Mouse (Mus musculus) midbrain, postnatal 0 days (tissue): ENCODE measurements around the gene Fkbp2. TPM values are rescaled to one million over a fixed set of nuclear protein-coding genes. Genes with fewer than 3 reads are reported as not detected.

Source experiments
- ATAC-seq: fragments of 200-750 bp; cut with Nextera tagmentation; 2 replicates; pipeline ENCODE4 v1.8.0; 2017; ENCODE audit warnings: moderate number of reproducible peaks, mild to moderate bottlenecking, moderate TSS enrichment, moderate library complexity; ENCODE audit not compliant: low FRiP score
- DNase-seq: peaks from one replicate; pipeline ENCODE4 v3.0.0-alpha.2; 2015; ENCODE audit warnings: low spot score
- H3K27ac ChIP-seq: fragments of 300-500 bp; sonication (generic); 2 replicates; pipeline ENCODE4 v1.5.1; 2014; ENCODE audit warnings: low read depth, mild to moderate bottlenecking, low read length, mixed read lengths
- H3K27me3 ChIP-seq: fragments of 300-500 bp; sonication (generic); 2 replicates; pipeline ENCODE4 v1.6.1; 2014; ENCODE audit warnings: low read length, control low read depth, mixed read lengths; ENCODE audit not compliant: insufficient read depth
- H3K36me3 ChIP-seq: fragments of 300-500 bp; sonication (generic); 2 replicates; pipeline ENCODE4 v1.6.1; 2014; ENCODE audit warnings: low read length, control low read depth, mixed read lengths; ENCODE audit not compliant: insufficient read depth
- H3K4me1 ChIP-seq: fragments of 300-500 bp; sonication (generic); 2 replicates; pipeline ENCODE4 v1.6.1; 2014; ENCODE audit warnings: mild to moderate bottlenecking, control low read depth, antibody characterized with exemption, low read length, mixed read lengths; ENCODE audit not compliant: insufficient read depth
- H3K4me2 ChIP-seq: fragments of 300-500 bp; sonication (generic); 2 replicates; pipeline ENCODE4 v1.6.1; 2014; ENCODE audit warnings: low read depth, mild to moderate bottlenecking, low read length, mixed read lengths; ENCODE audit not compliant: poor library complexity, severe bottlenecking
- H3K4me3 ChIP-seq: fragments of 300-500 bp; sonication (generic); 2 replicates; pipeline ENCODE4 v1.5.1; 2014; ENCODE audit warnings: low read depth, mild to moderate bottlenecking, low read length, moderate library complexity
- H3K9ac ChIP-seq: fragments of 300-500 bp; sonication (generic); replicated peaks from 2 replicates; pipeline ENCODE4 v1.6.1; 2014; ENCODE audit warnings: mild to moderate bottlenecking, low read length, moderate library complexity, mixed read lengths; ENCODE audit not compliant: poor library complexity, severe bottlenecking
- H3K9me3 ChIP-seq: fragments of 300-500 bp; sonication (generic); 2 replicates; pipeline ENCODE4 v1.6.1; 2016; ENCODE audit warnings: low read length, control low read depth
- CTCF ChIP-seq: IDR thresholded peaks from 2 replicates; pipeline ENCODE4 v1.5.1; 2016; ENCODE audit warnings: antibody characterized with exemption, mild to moderate bottlenecking
- WGBS: fragments of 180-500 bp; shearing (Covaris S2); extraction: QIAGEN DNeasy Blood & Tissue Kit; methylation state at CpG from one replicate; pipeline ENCODE4 v1.1.7; 2014; 5-methylcytosine and 5-hydroxymethylcytosine counted together
- polyA plus RNA-seq: library from polyadenylated mRNA; unstranded; fragments of >200 nt; fragmentation: Nextera tagmentation; extraction: Ambion mirVana; gene quantifications from 2 replicates; pipeline ENCODE4 v1.2.1, GENCODE M21; 2015
- total RNA-seq: library from RNA; depleted of rRNA; stranded (reverse); fragments of >200 nt; gene quantifications from 2 replicates; pipeline ENCODE4 v1.2.3, GENCODE M21; 2014

The Fkbp2 gene
- total and polyA plus RNA-seq, 2 experiments from 2014 or later, result 29.3 to 149 TPM

GRCm38 (mm10) chr19:6955424-6955823, 24.9 kb downstream of the Fkbp2 start:
- no peak for ATAC-seq
- Histone ChIP-seq H3K36me3 (0 out of 2 replicates have a peak, but pooled peaks cover 12% of the 10 kb centered on the region), H3K4me1 (0 out of 2 replicates have a peak, but pooled peaks cover 3% of the 10 kb centered on the region), H3K9ac (no peak overlapping the region), H3K27me3 (no peaks in the 10 kb centered on the region), H3K9me3 (no peaks in the 10 kb centered on the region), H3K27ac (no peak overlapping the region), H3K4me2 (no peak overlapping the region), H3K4me3 (no peak overlapping the region)
- no peak for DNase-seq
- no peak for TF ChIP-seq CTCF
- 89% methylated on average over 7 of the region's 7 CpGs for WGBS

- Histone ChIP-seq H3K27me3 (no peaks in the 10 kb centered on the region), H3K36me3 (0 out of 2 replicates have a peak, but pooled peaks cover 12% of the 10 kb centered on the region), H3K4me2 (no peak overlapping the region), H3K4me3 (no peak overlapping the region), H3K9ac (no peak overlapping the region), H3K27ac (no peak overlapping the region), H3K4me1 (0 out of 2 replicates have a peak, but pooled peaks cover 3% of the 10 kb centered on the region), H3K9me3 (no peaks in the 10 kb centered on the region)
- no peak for ATAC-seq
- WGBS, result 57% methylated on average over 9 of the region's 9 CpGs
- DNase-seq, result no peak
- TF ChIP-seq CTCF, result peak; percentile 40; the same call in 1 of the 2 replicates
Observed at GRCm38 (mm10) chr19:6954046-6954445, 26.3 kb downstream of the Fkbp2 start.

- ATAC-seq (no peak), DNase-seq (no peak)
- 29% methylated on average over 3 of the region's 3 CpGs for WGBS
- Histone ChIP-seq H3K9me3 (no peaks in the 10 kb centered on the region), H3K4me3 (peak overlapping the region; percentile 59), H3K4me1 (0 out of 2 replicates have a peak, but pooled peaks cover 3% of the 10 kb centered on the region), H3K4me2 (peak overlapping the region; percentile 76), H3K27me3 (no peaks in the 10 kb centered on the region), H3K36me3 (peaks cover 13% of the 10 kb centered on the region; the same call in 1 of the 2 replicates), H3K27ac (peak overlapping the region; percentile 85; the same call in 1 of the 2 replicates), H3K9ac (no peak overlapping the region)
- TF ChIP-seq CTCF, result no peak
Observed at GRCm38 (mm10) chr19:6952712-6953037, 27.6 kb downstream of the Fkbp2 start.

- 3% methylated on average over 30 of the region's 31 CpGs for WGBS
Observed at GRCm38 (mm10) chr19:6951994-6952711, 28.1 kb downstream of the Fkbp2 start.

GRCm38 (mm10) chr19:6951381-6951968, 28.8 kb downstream of the Fkbp2 start:
- ATAC-seq, result peak; percentile 78
- Histone ChIP-seq H3K27me3 (no peaks in the 10 kb centered on the region), H3K9ac (peak overlapping the region; percentile 64), H3K4me2 (peak overlapping the region; percentile 76), H3K36me3 (peaks cover 13% of the 10 kb centered on the region; the same call in 1 of the 2 replicates), H3K9me3 (no peaks in the 10 kb centered on the region), H3K4me3 (peak overlapping the region; percentile 59), H3K27ac (peak overlapping the region; percentile 85), H3K4me1 (0 out of 2 replicates have a peak, but pooled peaks cover 3% of the 10 kb centered on the region)
- TF ChIP-seq CTCF, result no peak
- WGBS, result under 1% methylated on average over 35 of the region's 35 CpGs
- peak; percentile 96 for DNase-seq

More at GRCm38 (mm10) chr19:6951994-6952711, 28.1 kb downstream of the Fkbp2 start:
- Histone ChIP-seq H3K4me3 (peak overlapping the region; percentile 59), H3K4me2 (peak overlapping the region; percentile 76), H3K27me3 (no peaks in the 10 kb centered on the region), H3K36me3 (peaks cover 13% of the 10 kb centered on the region; the same call in 1 of the 2 replicates), H3K4me1 (0 out of 2 replicates have a peak, but pooled peaks cover 3% of the 10 kb centered on the region), H3K27ac (peak overlapping the region; percentile 85), H3K9ac (peak overlapping the region; percentile 57), H3K9me3 (no peaks in the 10 kb centered on the region)
- peak; percentile 53 for ATAC-seq
- peak; percentile 69 for DNase-seq
- no peak for TF ChIP-seq CTCF
